Mouse (Mus musculus) heart, embryonic 13.5 days (tissue): ENCODE data around the gene Dpyd. TPM values are rescaled to one million over a fixed set of nuclear protein-coding genes. Genes with fewer than 3 reads are reported as not detected.
A peak's percentile ranks its signal among the peaks of the same experiment; 100 is the strongest.

Source experiments
- ATAC-seq: fragments of 200-750 bp; cut with Nextera tagmentation; 2 replicates; pipeline ENCODE4 v1.8.0; 2017; ENCODE audit warnings: moderate TSS enrichment; ENCODE audit not compliant: insufficient number of reproducible peaks, low FRiP score, low TSS enrichment; ENCODE audit errors: extremely low read depth
- H3K27ac ChIP-seq: fragments of 300-500 bp; sonication (generic); replicated peaks from 2 replicates; pipeline ENCODE4 v1.5.1; 2015; ENCODE audit warnings: moderate library complexity, mild to moderate bottlenecking, inconsistent platforms
- H3K27me3 ChIP-seq: fragments of 300-500 bp; sonication (generic); replicated peaks from 2 replicates; pipeline ENCODE4 v1.6.1; 2015; ENCODE audit warnings: mild to moderate bottlenecking, inconsistent platforms
- H3K36me3 ChIP-seq: fragments of 300-500 bp; sonication (generic); 2 replicates; pipeline ENCODE4 v1.6.1; 2015; ENCODE audit warnings: mild to moderate bottlenecking, inconsistent platforms
- H3K4me1 ChIP-seq: fragments of 300-500 bp; sonication (generic); 2 replicates; pipeline ENCODE4 v1.6.1; 2015; ENCODE audit warnings: inconsistent platforms
- H3K4me2 ChIP-seq: fragments of 300-500 bp; sonication (generic); 2 replicates; pipeline ENCODE4 v1.6.1; 2015; ENCODE audit warnings: inconsistent platforms, mild to moderate bottlenecking, moderate library complexity
- H3K4me3 ChIP-seq: fragments of 300-500 bp; sonication (generic); 2 replicates; pipeline ENCODE4 v1.5.1; 2015; ENCODE audit warnings: moderate library complexity, mild to moderate bottlenecking, inconsistent platforms
- H3K9ac ChIP-seq: fragments of 300-500 bp; sonication (generic); 2 replicates; pipeline ENCODE4 v1.6.1; 2015; ENCODE audit warnings: inconsistent platforms, mild to moderate bottlenecking, moderate library complexity
- H3K9me3 ChIP-seq: fragments of 300-500 bp; sonication (generic); 2 replicates; pipeline ENCODE4 v1.6.1; 2016; ENCODE audit warnings: inconsistent platforms
- WGBS: fragments of 180-500 bp; shearing (Covaris S2); methylation state at CpG from one replicate; pipeline ENCODE4 v1.1.7; 2015; ENCODE audit warnings: mixed read lengths; 5-methylcytosine and 5-hydroxymethylcytosine counted together
- polyA plus RNA-seq: library from polyadenylated mRNA; unstranded; fragments of >200 nt; fragmentation: Nextera tagmentation; extraction: Ambion mirVana; gene quantifications from 2 replicates; pipeline ENCODE4 v1.2.1, GENCODE M21; 2015

The Dpyd gene
- polyA plus RNA-seq, 1 experiment from 2014 or later: 2.1 TPM

GRCm38 (mm10) chr3:119128076-119128475 lies 566.1 kb downstream of the Dpyd start:
- no peak for ATAC-seq
- WGBS: 57% methylated on average over 1 of the region's 1 CpGs
- H3K4me3 ChIP-seq: no peak overlapping the region
- no peak overlapping the region for H3K9ac ChIP-seq
- no peak overlapping the region for H3K27ac ChIP-seq
- H3K4me1 ChIP-seq: no peaks in the 10 kb centered on the region
- H3K9me3 ChIP-seq: no peaks in the 10 kb centered on the region
- H3K36me3 ChIP-seq: no peaks in the 10 kb centered on the region
- H3K4me2 ChIP-seq: no peak overlapping the region
- no peaks in the 10 kb centered on the region for H3K27me3 ChIP-seq

- Histone ChIP-seq H3K4me2 (no peak overlapping the region), H3K4me1 (no peaks in the 10 kb centered on the region; the same call in 1 of the 2 replicates), H3K4me3 (no peak overlapping the region), H3K9me3 (peaks cover 8% of the 10 kb centered on the region), H3K36me3 (no peaks in the 10 kb centered on the region), H3K9ac (no peak overlapping the region), H3K27me3 (no peaks in the 10 kb centered on the region), H3K27ac (no peak overlapping the region)
- ATAC-seq: no peak
- 64% methylated on average over 5 of the region's 5 CpGs for WGBS
These were observed 581.1 kb downstream of the Dpyd start for GRCm38 (mm10) chr3:119143034-119143433.

- Histone ChIP-seq H3K9ac (no peak overlapping the region), H3K4me1 (no peaks in the 10 kb centered on the region), H3K27me3 (no peaks in the 10 kb centered on the region), H3K9me3 (peaks cover 8% of the 10 kb centered on the region), H3K4me3 (no peak overlapping the region), H3K4me2 (no peak overlapping the region), H3K27ac (no peak overlapping the region), H3K36me3 (no peaks in the 10 kb centered on the region)
- ATAC-seq: no peak
- 83% methylated on average over 1 of the region's 1 CpGs for WGBS
These were observed 582.9 kb downstream of the Dpyd start for GRCm38 (mm10) chr3:119144788-119145187.

DNA sequence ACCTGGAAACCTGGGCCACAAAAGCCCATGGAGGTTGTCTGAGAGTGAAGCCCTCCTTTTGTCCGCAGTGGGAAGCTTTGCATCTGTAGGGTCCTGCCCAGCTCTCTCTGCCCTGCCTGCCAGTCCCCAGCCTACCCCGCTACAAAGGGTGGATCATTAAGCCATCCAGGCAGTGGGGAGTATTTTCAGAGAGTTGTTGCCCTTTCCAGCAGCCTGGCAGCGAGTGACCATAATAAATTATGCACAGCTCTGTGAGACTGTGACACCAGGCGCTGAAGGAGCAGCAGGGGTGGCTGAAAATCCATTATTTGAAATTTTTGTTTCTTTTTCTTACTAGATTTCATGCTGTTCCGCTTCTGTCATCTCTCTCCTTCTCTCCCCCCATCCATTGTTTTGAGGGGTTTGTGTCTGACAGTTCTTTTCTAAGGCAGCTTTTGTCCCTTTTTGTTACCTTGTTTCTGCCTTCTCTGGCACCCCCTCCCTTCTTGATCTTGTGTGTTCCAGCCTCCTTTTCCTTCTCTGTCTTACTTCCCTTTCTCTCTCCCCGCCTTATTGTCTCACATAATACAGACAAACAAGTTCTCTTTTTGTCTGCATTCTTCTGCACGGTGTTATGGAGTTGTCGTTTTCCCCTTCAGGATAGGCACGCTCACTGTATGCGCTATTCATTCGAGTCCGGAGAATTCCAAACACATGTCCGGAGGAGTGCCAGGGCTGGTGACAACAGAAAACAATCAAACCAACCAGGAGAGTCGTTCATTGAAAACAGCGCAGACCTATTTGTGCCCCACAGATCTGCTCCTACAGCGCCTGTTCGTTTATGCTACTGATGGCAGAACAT lies 592.9 kb downstream of the Dpyd start:
- H3K36me3 ChIP-seq: no peaks in the 10 kb centered on the region
- WGBS: 58% methylated on average over 17 of the region's 17 CpGs
- no peak overlapping the region for H3K27ac ChIP-seq
- no peaks in the 10 kb centered on the region for H3K4me1 ChIP-seq
- no peak for ATAC-seq
- H3K27me3 ChIP-seq: no peaks in the 10 kb centered on the region
- peak overlapping the region; percentile 9; the same call in 1 of the 2 replicates for H3K4me2 ChIP-seq
- H3K9ac ChIP-seq: no peak overlapping the region
- H3K4me3 ChIP-seq: no peak overlapping the region
- H3K9me3 ChIP-seq: no peaks in the 10 kb centered on the region

- WGBS: 73% methylated on average over 4 of the region's 4 CpGs
- no peaks in the 10 kb centered on the region for H3K27me3 ChIP-seq
- H3K27ac ChIP-seq: no peak overlapping the region
- ATAC-seq: no peak
- no peak overlapping the region for H3K4me2 ChIP-seq
- no peak overlapping the region for H3K4me3 ChIP-seq
- no peaks in the 10 kb centered on the region for H3K36me3 ChIP-seq
- H3K4me1 ChIP-seq: no peaks in the 10 kb centered on the region
- H3K9ac ChIP-seq: no peak overlapping the region
- H3K9me3 ChIP-seq: no peaks in the 10 kb centered on the region
These were observed 596.7 kb downstream of the Dpyd start for GRCm38 (mm10) chr3:119158670-119159069.

GRCm38 (mm10) chr3:119165691-119166090 lies 603.8 kb downstream of the Dpyd start:
- Histone ChIP-seq H3K4me2 (no peak overlapping the region), H3K9ac (no peak overlapping the region), H3K4me1 (no peaks in the 10 kb centered on the region), H3K27ac (no peak overlapping the region), H3K36me3 (no peaks in the 10 kb centered on the region), H3K4me3 (no peak overlapping the region), H3K9me3 (no peaks in the 10 kb centered on the region), H3K27me3 (no peaks in the 10 kb centered on the region)
- ATAC-seq: no peak
- 67% methylated on average over 6 of the region's 6 CpGs for WGBS

DNA sequence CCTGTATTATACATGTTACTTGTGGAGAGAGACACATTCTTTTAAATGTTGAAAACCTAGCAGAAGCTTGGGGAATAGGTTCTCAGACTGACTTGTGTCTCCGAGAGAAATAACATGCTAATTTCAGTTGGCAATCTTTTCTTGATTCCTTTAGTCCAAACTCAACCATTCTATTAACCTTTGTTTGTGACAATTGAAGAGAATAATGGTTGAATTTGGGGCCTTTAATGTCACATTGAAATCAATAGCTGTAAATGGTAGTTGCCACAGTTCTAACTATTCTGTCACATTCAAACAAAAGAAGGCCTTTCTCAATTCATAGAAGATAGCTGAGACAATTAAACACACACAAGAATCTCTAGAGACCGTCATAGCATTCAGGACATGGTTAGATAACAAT lies 606.2 kb downstream of the Dpyd start:
- no peaks in the 10 kb centered on the region for H3K27me3 ChIP-seq
- H3K27ac ChIP-seq: no peak overlapping the region
- 84% methylated on average over 2 of the region's 2 CpGs for WGBS
- no peak overlapping the region for H3K4me3 ChIP-seq
- H3K9ac ChIP-seq: no peak overlapping the region
- ATAC-seq: no peak
- H3K9me3 ChIP-seq: no peaks in the 10 kb centered on the region
- no peaks in the 10 kb centered on the region for H3K36me3 ChIP-seq
- no peaks in the 10 kb centered on the region for H3K4me1 ChIP-seq
- H3K4me2 ChIP-seq: no peak overlapping the region

DNA sequence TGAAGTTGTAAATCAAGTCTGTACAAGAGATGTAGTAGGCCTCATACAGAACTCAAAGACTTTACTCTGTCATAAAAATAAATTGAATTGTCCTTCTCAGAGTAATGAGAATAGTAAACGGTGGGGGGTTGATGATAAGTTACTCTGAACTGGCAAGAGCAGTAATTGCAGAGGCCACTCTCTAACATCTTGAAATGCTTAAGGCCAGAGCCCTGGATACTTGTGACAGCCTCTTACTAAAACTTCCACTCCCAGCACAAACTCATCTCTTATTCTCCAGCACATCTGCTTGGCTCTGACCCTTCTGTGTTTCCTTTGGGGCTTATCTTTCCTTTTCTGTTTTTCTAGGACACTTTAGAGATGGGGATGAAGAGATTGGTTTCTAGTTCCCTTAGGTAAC lies 606.7 kb downstream of the Dpyd start:
- Histone ChIP-seq H3K27ac (no peak overlapping the region), H3K4me2 (no peak overlapping the region), H3K36me3 (no peaks in the 10 kb centered on the region), H3K9ac (no peak overlapping the region), H3K4me3 (no peak overlapping the region), H3K4me1 (no peaks in the 10 kb centered on the region), H3K27me3 (no peaks in the 10 kb centered on the region), H3K9me3 (no peaks in the 10 kb centered on the region)
- WGBS: 21% methylated on average over 1 of the region's 1 CpGs
- no peak for ATAC-seq

DNA sequence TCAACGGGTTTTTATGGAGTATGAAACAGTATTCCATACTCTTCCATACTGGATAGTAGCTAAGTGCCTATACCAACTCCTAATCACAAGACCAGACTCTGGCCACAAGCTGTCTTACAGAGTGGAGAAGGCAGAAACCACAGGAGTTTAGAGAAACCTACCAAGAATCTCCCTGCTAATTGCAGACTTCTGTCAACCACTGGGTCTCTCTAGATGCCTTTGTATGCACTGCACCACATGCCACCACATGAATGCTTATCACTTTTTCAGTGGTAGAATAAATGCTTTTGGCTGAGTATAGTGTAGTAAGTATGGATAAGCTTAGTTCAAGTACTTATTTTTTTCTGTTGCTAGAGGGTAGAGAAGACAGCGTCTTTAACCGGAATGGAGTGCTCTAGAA lies 621.3 kb downstream of the Dpyd start:
- H3K9ac ChIP-seq: no peak overlapping the region
- H3K36me3 ChIP-seq: no peaks in the 10 kb centered on the region
- no peak overlapping the region for H3K4me2 ChIP-seq
- no peak for ATAC-seq
- H3K4me1 ChIP-seq: no peaks in the 10 kb centered on the region
- no peak overlapping the region for H3K27ac ChIP-seq
- H3K4me3 ChIP-seq: no peak overlapping the region
- H3K9me3 ChIP-seq: no peaks in the 10 kb centered on the region
- 78% methylated on average over 3 of the region's 3 CpGs for WGBS
- no peaks in the 10 kb centered on the region for H3K27me3 ChIP-seq

- Histone ChIP-seq H3K4me1 (no peaks in the 10 kb centered on the region), H3K27ac (no peak overlapping the region), H3K27me3 (no peaks in the 10 kb centered on the region), H3K4me3 (no peak overlapping the region), H3K4me2 (no peak overlapping the region), H3K36me3 (no peaks in the 10 kb centered on the region), H3K9ac (no peak overlapping the region), H3K9me3 (no peaks in the 10 kb centered on the region)
- no peak for ATAC-seq
- WGBS: 64% methylated on average over 6 of the region's 6 CpGs
These were observed 632.1 kb downstream of the Dpyd start for GRCm38 (mm10) chr3:119194071-119194470.

DNA sequence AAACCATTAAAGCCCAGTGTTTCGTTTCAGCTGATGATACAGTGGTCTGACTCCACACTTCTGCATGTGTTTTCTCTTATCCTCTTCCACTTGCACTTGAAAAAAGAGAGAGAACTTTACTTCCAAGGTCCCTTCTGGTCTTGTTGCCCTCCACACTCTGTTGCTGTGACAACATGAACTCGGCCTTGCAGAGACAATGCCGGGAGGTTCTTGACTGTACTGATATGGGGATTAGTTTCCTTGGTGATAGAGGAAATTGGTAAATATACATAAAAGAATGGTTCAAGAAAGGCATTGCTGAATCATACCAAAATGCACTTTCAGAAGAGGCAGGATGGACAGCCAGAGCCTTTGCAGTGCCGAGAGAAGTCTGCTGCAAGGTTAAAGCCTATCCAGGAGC lies 633.7 kb downstream of the Dpyd start:
- H3K36me3 ChIP-seq: no peaks in the 10 kb centered on the region
- ATAC-seq: no peak
- no peak overlapping the region for H3K4me2 ChIP-seq
- no peak overlapping the region for H3K4me3 ChIP-seq
- H3K27ac ChIP-seq: no peak overlapping the region
- H3K4me1 ChIP-seq: no peaks in the 10 kb centered on the region
- H3K9ac ChIP-seq: no peak overlapping the region
- no peaks in the 10 kb centered on the region for H3K27me3 ChIP-seq
- H3K9me3 ChIP-seq: no peaks in the 10 kb centered on the region
- 45% methylated on average over 4 of the region's 4 CpGs for WGBS

DNA sequence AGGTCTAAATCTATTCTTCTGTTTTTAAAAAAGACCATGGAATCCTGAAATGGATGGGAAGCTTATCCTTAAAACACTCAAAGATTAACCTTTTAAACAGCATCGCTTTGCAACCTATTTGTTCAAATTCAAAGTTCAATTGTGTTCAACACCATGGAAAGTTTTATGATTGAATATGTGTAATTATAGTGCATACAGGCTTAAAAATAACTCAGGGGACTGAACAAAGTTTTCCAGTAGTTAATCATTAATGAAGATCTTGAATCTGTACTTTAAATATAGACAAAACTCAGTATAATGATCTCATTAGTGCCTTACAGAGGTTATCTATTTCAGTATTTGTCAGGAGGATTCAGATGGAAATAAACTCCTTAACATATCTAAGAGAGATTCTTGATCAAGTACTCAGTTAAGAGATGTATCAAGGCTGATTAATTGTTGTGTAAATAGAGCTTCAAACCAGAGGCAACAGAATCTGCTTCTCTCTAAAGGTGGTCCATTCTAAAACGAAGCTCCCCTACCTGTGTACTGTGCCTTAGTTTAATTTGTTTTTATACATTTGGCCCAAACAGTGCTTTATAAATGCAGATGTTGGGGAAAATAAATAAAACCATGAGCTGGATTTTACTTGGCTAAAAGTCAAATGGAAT lies 659.0 kb downstream of the Dpyd start:
- WGBS: 69% methylated on average over 2 of the region's 2 CpGs
- ATAC-seq: no peak

More for the DNA sequence above, 659.0 kb downstream of the Dpyd start:
- H3K4me1 ChIP-seq: no peaks in the 10 kb centered on the region
- H3K27me3 ChIP-seq: no peaks in the 10 kb centered on the region
- no peaks in the 10 kb centered on the region for H3K36me3 ChIP-seq
- no peak overlapping the region for H3K4me2 ChIP-seq
- H3K4me3 ChIP-seq: no peak overlapping the region
- H3K9ac ChIP-seq: no peak overlapping the region
- no peak overlapping the region for H3K27ac ChIP-seq
- H3K9me3 ChIP-seq: no peaks in the 10 kb centered on the region
